Mouse (Mus musculus): ENCODE data around the gene Pate3. TPM values are rescaled to one million over a fixed set of nuclear protein-coding genes. Genes with fewer than 3 reads are reported as not detected.
"Not testable (repeated sequence)": the region's sequence is repeated elsewhere in the genome, so short reads cannot be mapped to it uniquely, and the experiment has no call there.

Gene Pate3
- polyA plus RNA-seq (2014; fragmentation: Nextera tagmentation; extraction: Ambion mirVana) = 0.14 TPM in 1 of 2 replicates, not detected in the other

GRCm38 (mm10) chr9:35648102-35648501 lies at the start of gene Pate3:
Gene Pate3 (minus strand): TSS chr9:35648202.
- H3K9ac ChIP-seq (ENCODE audit: low read length) = no peak within 1 kb of the TSS
- DNase-seq (ENCODE audit: low spot score) (no peak), ATAC-seq (ENCODE audit: insufficient number of reproducible peaks, low FRiP score, low TSS enrichment, low read depth) (no peak)
- no peaks in the 10 kb centered on the region for H3K27me3 ChIP-seq (ENCODE audit: control insufficient read depth, insufficient read depth, low read length)
- H3K9me3 ChIP-seq (ENCODE audit: control insufficient read depth, low read length) = no peaks in the 10 kb centered on the region; the same call in 1 of the 2 replicates
- no peaks in the 10 kb centered on the region for H3K36me3 ChIP-seq (ENCODE audit: control insufficient read depth, insufficient read depth, low read length)
- no peak within 1 kb of the TSS for H3K4me2 ChIP-seq (ENCODE audit: low read depth, severe bottlenecking)
- no peak within 1 kb of the TSS for H3K27ac ChIP-seq (replicated peaks; ENCODE audit: low read depth, low read length)
- H3K4me3 ChIP-seq (ENCODE audit: low read depth, low read length) = no peak within 1 kb of the TSS
- no peaks in the 10 kb centered on the region for H3K4me1 ChIP-seq (ENCODE audit: control insufficient read depth, insufficient read depth, low read length)
- 76% methylated on average over 1 of the region's 1 CpGs for WGBS

- H3K4me1 ChIP-seq (ENCODE audit: control insufficient read depth, insufficient read depth, low read length) = no peaks in the 10 kb centered on the region
- H3K27me3 ChIP-seq (ENCODE audit: control insufficient read depth, insufficient read depth, low read length) = no peaks in the 10 kb centered on the region
- no peak overlapping the region for H3K27ac ChIP-seq (replicated peaks; ENCODE audit: low read depth, low read length)
- H3K9me3 ChIP-seq (ENCODE audit: control insufficient read depth, low read length) = no peaks in the 10 kb centered on the region
- H3K36me3 ChIP-seq (ENCODE audit: control insufficient read depth, insufficient read depth, low read length) = no peaks in the 10 kb centered on the region
- DNase-seq (ENCODE audit: low spot score) = no peak
- H3K4me3 ChIP-seq (ENCODE audit: low read depth, low read length) = no peak overlapping the region
- no peak for ATAC-seq (ENCODE audit: insufficient number of reproducible peaks, low FRiP score, low TSS enrichment, low read depth)
- H3K9ac ChIP-seq (ENCODE audit: low read length) = no peak overlapping the region
- H3K4me2 ChIP-seq (ENCODE audit: low read depth, severe bottlenecking) = no peak overlapping the region
Observed at GRCm38 (mm10) chr9:35691924-35692323, 43.9 kb upstream of the Pate3 start.

GRCm38 (mm10) chr9:35687013-35687412 lies 39.0 kb upstream of the Pate3 start, which contains the start of gene Pate1:
Gene Pate1 (minus strand): TSS chr9:35687390.
- Histone ChIP-seq H3K4me1 (ENCODE audit: control insufficient read depth, insufficient read depth, low read length) (no peaks in the 10 kb centered on the region), H3K4me3 (ENCODE audit: low read depth, low read length) (no peak within 1 kb of the TSS), H3K36me3 (ENCODE audit: control insufficient read depth, insufficient read depth, low read length) (no peaks in the 10 kb centered on the region), H3K27me3 (ENCODE audit: control insufficient read depth, insufficient read depth, low read length) (no peaks in the 10 kb centered on the region), H3K4me2 (ENCODE audit: low read depth, severe bottlenecking) (no peak within 1 kb of the TSS), H3K27ac (replicated peaks; ENCODE audit: low read depth, low read length) (no peak within 1 kb of the TSS), H3K9ac (ENCODE audit: low read length) (no peak within 1 kb of the TSS), H3K9me3 (ENCODE audit: control insufficient read depth, low read length) (no peaks in the 10 kb centered on the region)
- no peak for DNase-seq (ENCODE audit: low spot score)
- WGBS = 33% methylated on average over 1 of the region's 1 CpGs
- no peak for ATAC-seq (ENCODE audit: insufficient number of reproducible peaks, low FRiP score, low TSS enrichment, low read depth)

GRCm38 (mm10) chr9:35673557-35673956 lies 25.6 kb upstream of the Pate3 start:
- Histone ChIP-seq H3K9ac (ENCODE audit: low read length) (no peak overlapping the region), H3K9me3 (ENCODE audit: control insufficient read depth, low read length) (no peaks in the 10 kb centered on the region), H3K36me3 (ENCODE audit: control insufficient read depth, insufficient read depth, low read length) (no peaks in the 10 kb centered on the region), H3K4me2 (ENCODE audit: low read depth, severe bottlenecking) (no peak overlapping the region), H3K4me1 (ENCODE audit: control insufficient read depth, insufficient read depth, low read length) (no peaks in the 10 kb centered on the region), H3K27me3 (ENCODE audit: control insufficient read depth, insufficient read depth, low read length) (no peaks in the 10 kb centered on the region), H3K27ac (replicated peaks; ENCODE audit: low read depth, low read length) (no peak overlapping the region), H3K4me3 (ENCODE audit: low read depth, low read length) (no peak overlapping the region)
- ATAC-seq (ENCODE audit: insufficient number of reproducible peaks, low FRiP score, low TSS enrichment, low read depth) (no peak), DNase-seq (ENCODE audit: low spot score) (no peak)
- WGBS = 79% methylated on average over 2 of the region's 2 CpGs

GRCm38 (mm10) chr9:35632981-35633380 lies 15.0 kb downstream of the Pate3 start:
- Histone ChIP-seq H3K27ac (replicated peaks; ENCODE audit: low read depth, low read length) (no peak overlapping the region), H3K4me2 (ENCODE audit: low read depth, severe bottlenecking) (no peak overlapping the region), H3K27me3 (ENCODE audit: control insufficient read depth, insufficient read depth, low read length) (no peaks in the 10 kb centered on the region), H3K4me3 (ENCODE audit: low read depth, low read length) (no peak overlapping the region), H3K9me3 (ENCODE audit: control insufficient read depth, low read length) (no peaks in the 10 kb centered on the region), H3K36me3 (ENCODE audit: control insufficient read depth, insufficient read depth, low read length) (no peaks in the 10 kb centered on the region), H3K4me1 (ENCODE audit: control insufficient read depth, insufficient read depth, low read length) (no peaks in the 10 kb centered on the region), H3K9ac (ENCODE audit: low read length) (no peak overlapping the region)
- 90% methylated on average over 1 of the region's 1 CpGs for WGBS
- no peak for ATAC-seq (ENCODE audit: insufficient number of reproducible peaks, low FRiP score, low TSS enrichment, low read depth)
- DNase-seq (ENCODE audit: low spot score) = no peak

GRCm38 (mm10) chr9:35616784-35617183 lies 31.2 kb downstream of the Pate3 start:
- H3K9ac ChIP-seq (ENCODE audit: low read length); H3K36me3 ChIP-seq (ENCODE audit: control insufficient read depth, insufficient read depth, low read length); H3K4me3 ChIP-seq (ENCODE audit: low read depth, low read length); H3K27ac ChIP-seq (replicated peaks; ENCODE audit: low read depth, low read length); H3K9me3 ChIP-seq (ENCODE audit: control insufficient read depth, low read length); H3K4me2 ChIP-seq (ENCODE audit: low read depth, severe bottlenecking); DNase-seq (ENCODE audit: low spot score); ATAC-seq (ENCODE audit: insufficient number of reproducible peaks, low FRiP score, low TSS enrichment, low read depth); H3K4me1 ChIP-seq (ENCODE audit: control insufficient read depth, insufficient read depth, low read length); H3K27me3 ChIP-seq (ENCODE audit: control insufficient read depth, insufficient read depth, low read length): not testable (repeated sequence)
- 72% methylated on average over 2 of the region's 2 CpGs for WGBS

- no peak overlapping the region for H3K27ac ChIP-seq (replicated peaks; ENCODE audit: low read depth, low read length)
- no peak overlapping the region for H3K4me3 ChIP-seq (ENCODE audit: low read depth, low read length)
- no peak overlapping the region for H3K9ac ChIP-seq (ENCODE audit: low read length)
- WGBS = 32% methylated on average over 2 of the region's 2 CpGs
- H3K9me3 ChIP-seq (ENCODE audit: control insufficient read depth, low read length) = no peaks in the 10 kb centered on the region
- H3K4me1 ChIP-seq (ENCODE audit: control insufficient read depth, insufficient read depth, low read length) = no peaks in the 10 kb centered on the region
- H3K4me2 ChIP-seq (ENCODE audit: low read depth, severe bottlenecking) = no peak overlapping the region
- H3K36me3 ChIP-seq (ENCODE audit: control insufficient read depth, insufficient read depth, low read length) = no peaks in the 10 kb centered on the region
- DNase-seq (ENCODE audit: low spot score) (no peak), ATAC-seq (ENCODE audit: insufficient number of reproducible peaks, low FRiP score, low TSS enrichment, low read depth) (no peak)
- no peaks in the 10 kb centered on the region for H3K27me3 ChIP-seq (ENCODE audit: control insufficient read depth, insufficient read depth, low read length)
Observed at GRCm38 (mm10) chr9:35614005-35614404, 34.0 kb downstream of the Pate3 start.

- Histone ChIP-seq H3K27ac (replicated peaks; ENCODE audit: low read depth, low read length) (no peak within 1 kb of the TSS), H3K27me3 (ENCODE audit: control insufficient read depth, insufficient read depth, low read length) (no peaks in the 10 kb centered on the region), H3K4me3 (ENCODE audit: low read depth, low read length) (no peak within 1 kb of the TSS), H3K4me1 (ENCODE audit: control insufficient read depth, insufficient read depth, low read length) (no peaks in the 10 kb centered on the region), H3K9me3 (ENCODE audit: control insufficient read depth, low read length) (no peaks in the 10 kb centered on the region), H3K4me2 (ENCODE audit: low read depth, severe bottlenecking) (no peak within 1 kb of the TSS), H3K36me3 (ENCODE audit: control insufficient read depth, insufficient read depth, low read length) (no peaks in the 10 kb centered on the region), H3K9ac (ENCODE audit: low read length) (no peak within 1 kb of the TSS)
- no peak for DNase-seq (ENCODE audit: low spot score)
- no peak for ATAC-seq (ENCODE audit: insufficient number of reproducible peaks, low FRiP score, low TSS enrichment, low read depth)
- 65% methylated on average over 1 of the region's 1 CpGs for WGBS
Observed at GRCm38 (mm10) chr9:35611841-35612240, 36.2 kb downstream of the Pate3 start, which contains the start of gene Pate4. Gene Pate4 (minus strand): TSS chr9:35611941.

All from limb, embryonic 11.5 days (tissue).